Mouse (Mus musculus) thymus, postnatal 14 days (tissue): ENCODE data around the gene Gm21188.
A peak's percentile ranks its signal among the peaks of the same experiment; 100 is the strongest.
"Not testable (repeated sequence)": the region's sequence is repeated elsewhere in the genome, so short reads cannot be mapped to it uniquely, and the experiment has no call there.

ENCODE experiments used
- DNase-seq: peaks from one replicate; pipeline ENCODE4 v3.0.0; 2021

Gene Gm21188

DNA sequence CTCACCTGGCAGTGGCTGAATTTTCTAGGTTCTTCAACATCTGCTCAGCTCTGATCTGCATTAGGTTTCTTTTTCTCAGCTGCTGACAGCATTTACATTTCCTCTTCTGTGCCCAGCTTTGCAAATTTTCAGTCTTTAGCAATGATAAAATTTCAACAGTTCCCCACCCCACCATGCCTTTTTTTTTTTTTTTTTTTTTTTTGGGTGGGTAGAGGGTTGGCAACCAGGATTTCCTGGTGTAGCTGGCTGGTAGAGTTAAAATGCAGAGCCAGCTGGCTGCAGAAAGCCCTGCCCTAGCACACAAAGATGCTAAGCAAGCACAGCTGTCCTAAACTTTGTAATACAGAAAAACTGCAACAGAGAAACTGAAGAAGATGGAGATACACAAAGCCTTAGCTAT lies at the start of gene Gm21188:
Gene Gm21188 (minus strand): TSS at position 110 of the 400 bp plus-strand sequence.
- not testable (repeated sequence) for DNase-seq

GRCm38 (mm10) chr13:120099327-120099726 lies 47.3 kb upstream of the Gm21188 start:
- DNase-seq: not testable (repeated sequence)

- not testable (repeated sequence) for DNase-seq
Observed at GRCm38 (mm10) chr13:120096938-120097256, 44.9 kb upstream of the Gm21188 start.

DNA sequence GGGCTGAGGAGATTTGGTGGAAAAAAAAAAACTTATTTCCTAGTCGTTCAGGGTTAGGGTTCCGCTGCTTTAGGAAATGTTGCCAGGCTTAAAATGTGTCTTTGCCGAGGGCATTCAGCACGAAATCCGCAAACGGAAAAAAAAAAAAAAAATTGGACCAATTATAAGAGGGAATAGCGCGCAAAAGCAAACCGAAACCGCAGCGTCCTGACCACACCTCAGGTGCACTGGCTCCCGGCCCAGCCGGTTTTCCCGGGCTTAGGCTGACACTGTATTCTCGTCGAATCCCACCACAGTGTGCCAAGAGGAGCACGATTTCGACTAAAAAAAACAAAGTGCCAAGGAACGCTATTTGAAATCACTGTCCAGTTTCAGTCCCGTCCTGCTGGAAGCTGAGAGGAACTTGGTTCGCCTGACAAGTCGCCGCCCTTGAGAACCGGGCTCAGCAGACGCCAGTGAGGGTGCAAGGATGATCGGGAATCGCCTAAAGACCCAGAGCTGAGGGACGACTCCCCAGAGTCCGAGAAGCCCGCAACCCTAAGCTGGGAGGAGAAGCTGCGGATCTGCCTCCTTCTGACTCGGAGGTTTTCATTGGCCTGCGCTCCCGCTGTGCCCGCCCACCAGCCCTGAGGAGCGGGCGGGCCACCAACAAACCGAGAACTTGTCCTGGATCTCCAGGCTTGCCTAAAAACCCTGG lies 44.4 kb upstream of the Gm21188 start:
- DNase-seq: peak; percentile 1

DNA sequence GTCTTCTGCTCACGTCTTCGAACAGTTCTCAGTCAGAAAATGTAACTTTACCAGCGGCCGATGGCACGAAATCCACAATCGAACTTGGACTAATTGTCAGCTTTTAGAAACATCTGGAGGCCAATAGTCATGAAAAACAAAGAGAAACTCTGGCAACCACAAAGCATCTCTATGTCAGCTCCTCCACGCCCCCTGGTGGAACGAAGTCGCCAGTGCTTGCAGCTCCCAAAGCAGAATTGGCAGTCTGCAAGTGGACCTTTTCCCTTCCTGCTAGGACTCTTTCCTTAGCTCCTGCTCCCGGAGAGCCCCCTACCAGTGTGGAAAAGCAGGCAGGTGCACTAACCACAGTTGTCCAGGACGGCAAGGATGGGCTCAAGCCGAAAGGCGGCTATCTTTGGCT lies 41.0 kb upstream of the Gm21188 start:
- not testable (repeated sequence) for DNase-seq

DNA sequence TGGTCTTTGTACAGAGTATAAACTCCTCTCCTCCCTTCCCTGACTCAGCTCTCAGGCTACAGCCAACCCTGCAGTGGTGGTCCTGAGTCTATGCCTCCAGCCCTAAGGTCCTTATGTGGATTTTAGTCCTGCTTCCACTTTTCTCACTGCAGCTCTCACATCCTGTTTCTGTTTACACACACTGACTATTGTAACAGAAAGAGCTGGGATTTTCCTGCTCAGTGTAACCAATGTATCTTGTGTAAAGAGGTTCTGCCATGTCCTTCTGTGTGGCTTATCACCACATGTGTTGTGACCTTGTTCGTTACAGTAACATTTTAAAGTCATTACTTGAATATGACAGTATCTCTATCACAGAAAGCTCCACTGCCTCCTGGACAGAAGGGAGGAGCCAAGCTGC lies 27.6 kb upstream of the Gm21188 start:
- not testable (repeated sequence) for DNase-seq

- not testable (repeated sequence) for DNase-seq
Observed at GRCm38 (mm10) chr13:120070878-120071277, 18.9 kb upstream of the Gm21188 start.

DNA sequence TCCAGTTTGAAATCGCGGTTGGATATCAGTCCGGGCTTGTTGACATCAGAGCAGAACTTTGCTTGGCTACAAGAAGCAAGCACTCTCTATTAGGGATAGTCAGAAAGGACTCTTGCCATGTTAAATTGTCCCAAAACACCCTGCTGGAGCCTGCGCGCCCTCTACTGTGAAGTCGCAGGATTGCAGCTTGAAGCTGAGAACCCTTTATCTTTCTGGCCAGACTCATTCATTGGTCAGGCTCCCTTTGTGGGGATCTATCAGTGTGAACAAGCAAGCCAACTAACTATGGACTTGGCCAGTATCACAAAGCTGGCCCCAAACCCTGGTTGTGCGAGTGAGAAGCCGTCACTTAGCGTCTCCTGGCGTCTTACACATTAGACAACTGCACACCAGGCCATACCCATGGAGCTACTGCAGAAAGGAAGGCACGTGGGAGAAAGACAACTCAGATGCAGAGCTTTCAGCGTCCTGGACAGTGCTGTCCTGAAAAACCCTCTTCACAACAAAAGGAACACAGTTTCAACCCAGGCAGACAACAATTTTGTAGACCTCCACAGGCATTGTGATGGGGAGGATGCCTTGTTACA lies 18.1 kb upstream of the Gm21188 start:
- not testable (repeated sequence) for DNase-seq

- not testable (repeated sequence) for DNase-seq
Observed at GRCm38 (mm10) chr13:120063439-120064089, 11.6 kb upstream of the Gm21188 start.

GRCm38 (mm10) chr13:120062903-120063302 lies 10.9 kb upstream of the Gm21188 start:
- not testable (repeated sequence) for DNase-seq

- DNase-seq: not testable (repeated sequence)
Observed at GRCm38 (mm10) chr13:120048608-120049007, 3.4 kb downstream of the Gm21188 start.

DNA sequence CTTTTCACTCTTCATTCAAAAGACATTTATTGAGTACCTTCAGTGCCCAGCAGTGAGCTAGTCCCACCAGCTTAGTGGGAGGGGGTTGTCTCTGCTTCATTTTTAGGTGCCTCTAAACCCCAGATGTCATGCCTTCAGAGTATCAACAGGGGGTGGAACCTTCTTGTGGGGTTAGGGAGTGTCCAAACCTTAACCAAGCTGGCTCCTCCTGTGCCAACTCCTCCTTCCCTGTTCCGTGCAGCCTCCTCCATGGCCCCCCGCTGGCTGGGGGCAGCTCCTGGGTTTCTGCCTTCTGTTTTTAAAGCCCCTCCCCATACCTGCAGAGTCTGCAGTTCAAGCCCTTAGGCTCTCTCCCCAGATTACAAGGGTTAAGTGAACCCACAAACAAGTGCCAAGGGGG lies 3.8 kb downstream of the Gm21188 start:
- DNase-seq: not testable (repeated sequence)

DNA sequence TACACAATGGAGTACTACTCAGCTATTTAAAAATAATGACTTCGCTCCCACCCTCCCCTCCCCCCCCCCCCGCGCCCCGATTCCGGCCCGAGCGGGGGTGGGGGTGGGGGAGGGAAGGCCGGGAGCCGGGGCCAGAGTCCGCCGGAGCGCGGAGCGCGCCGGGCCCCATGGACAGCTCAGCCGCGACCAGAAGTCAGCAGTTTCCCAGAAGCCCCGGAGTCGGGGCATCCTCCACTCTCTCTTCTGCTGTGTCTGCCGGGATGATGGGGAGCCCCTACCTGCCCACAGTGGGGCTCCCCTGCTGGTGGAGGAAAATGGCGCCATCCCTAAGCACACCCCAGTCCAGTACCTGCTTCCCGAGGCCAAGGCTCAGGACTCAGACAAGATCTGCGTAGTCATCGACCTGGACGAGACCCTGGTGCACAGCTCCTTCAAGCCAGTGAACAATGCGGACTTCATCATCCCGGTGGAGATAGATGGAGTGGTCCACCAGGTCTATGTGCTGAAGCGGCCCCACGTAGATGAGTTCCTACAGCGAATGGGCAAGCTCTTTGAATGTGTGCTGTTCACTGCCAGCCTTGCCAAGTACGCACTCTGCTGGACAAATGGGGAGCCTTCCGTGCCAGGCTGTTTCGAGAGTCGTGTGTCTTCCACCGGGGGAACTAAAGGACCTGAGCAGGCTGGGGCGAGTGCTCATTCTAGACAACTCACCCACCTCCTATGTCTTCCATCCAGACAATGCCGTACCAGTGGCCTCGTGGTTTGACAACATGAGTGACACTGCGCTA lies 5.4 kb downstream of the Gm21188 start:
- DNase-seq: not testable (repeated sequence)

GRCm38 (mm10) chr13:120041145-120041544 lies 10.8 kb downstream of the Gm21188 start:
- DNase-seq: peak; percentile 41

- DNase-seq: not testable (repeated sequence)
Observed at GRCm38 (mm10) chr13:120037881-120038280, 14.1 kb downstream of the Gm21188 start.

DNA sequence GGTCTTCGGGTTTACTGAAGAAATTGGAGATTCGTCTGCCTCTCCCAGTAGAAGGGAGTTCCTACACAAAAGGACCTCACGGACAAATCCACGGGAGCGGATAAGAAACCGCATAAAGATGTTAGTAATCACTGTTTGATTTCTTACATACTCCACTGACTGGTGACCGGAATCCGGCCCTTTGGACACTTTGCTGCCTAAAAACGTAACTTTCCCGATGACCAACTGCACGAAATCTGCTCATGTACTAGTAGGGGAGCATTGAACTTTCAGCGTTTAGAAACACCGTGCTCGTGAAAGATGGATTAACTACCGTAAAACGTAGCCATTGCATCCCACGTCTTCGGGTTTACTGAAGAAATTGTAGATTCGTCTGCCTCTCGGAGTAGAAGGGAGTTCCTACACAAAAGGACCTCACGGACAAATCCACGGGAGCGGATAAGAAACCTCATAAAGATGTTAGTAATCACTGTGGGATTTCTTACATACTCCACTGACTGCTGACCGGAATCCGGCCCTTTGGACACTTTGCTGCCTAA lies 15.3 kb downstream of the Gm21188 start:
- not testable (repeated sequence) for DNase-seq

DNA sequence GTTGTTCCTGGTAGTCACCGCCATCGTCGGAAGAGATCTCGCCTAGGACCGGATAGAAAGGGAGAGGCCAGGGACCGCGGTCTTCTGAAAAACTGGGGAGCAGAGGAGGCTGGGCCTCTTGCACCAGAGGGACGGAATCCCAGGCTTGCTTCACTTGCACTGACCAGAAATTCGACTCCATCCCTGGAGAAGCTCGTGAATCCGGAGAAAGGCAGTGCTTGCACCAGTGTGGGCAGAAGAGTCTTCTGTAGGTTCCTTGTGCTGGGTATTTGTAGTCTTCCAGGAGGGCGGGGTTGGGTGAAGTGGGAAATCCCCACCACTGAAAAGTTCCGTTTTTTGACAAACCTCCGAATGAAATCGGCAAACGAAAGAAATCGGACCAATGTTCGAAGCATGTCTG lies 16.8 kb downstream of the Gm21188 start:
- not testable (repeated sequence) for DNase-seq

DNA sequence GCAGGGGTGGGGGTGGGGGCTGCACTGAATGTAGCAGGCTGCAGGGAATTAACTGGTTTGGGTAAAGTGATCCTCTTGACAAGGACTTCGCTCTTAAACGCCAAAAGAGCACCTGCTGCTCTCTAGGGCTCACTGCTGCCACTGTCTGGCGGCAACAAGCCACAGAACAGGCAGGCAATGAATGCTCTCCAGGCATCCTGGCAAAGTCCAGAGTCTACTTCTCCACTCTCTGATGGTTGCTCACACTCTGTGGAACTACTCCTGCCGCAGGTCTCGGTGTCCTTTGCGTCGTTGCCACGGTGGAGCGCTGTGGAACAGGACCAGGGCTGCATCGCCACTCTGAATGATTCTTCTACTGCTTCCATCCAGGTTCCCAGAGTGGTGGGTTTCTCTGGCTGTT lies 17.4 kb downstream of the Gm21188 start:
- not testable (repeated sequence) for DNase-seq

DNA sequence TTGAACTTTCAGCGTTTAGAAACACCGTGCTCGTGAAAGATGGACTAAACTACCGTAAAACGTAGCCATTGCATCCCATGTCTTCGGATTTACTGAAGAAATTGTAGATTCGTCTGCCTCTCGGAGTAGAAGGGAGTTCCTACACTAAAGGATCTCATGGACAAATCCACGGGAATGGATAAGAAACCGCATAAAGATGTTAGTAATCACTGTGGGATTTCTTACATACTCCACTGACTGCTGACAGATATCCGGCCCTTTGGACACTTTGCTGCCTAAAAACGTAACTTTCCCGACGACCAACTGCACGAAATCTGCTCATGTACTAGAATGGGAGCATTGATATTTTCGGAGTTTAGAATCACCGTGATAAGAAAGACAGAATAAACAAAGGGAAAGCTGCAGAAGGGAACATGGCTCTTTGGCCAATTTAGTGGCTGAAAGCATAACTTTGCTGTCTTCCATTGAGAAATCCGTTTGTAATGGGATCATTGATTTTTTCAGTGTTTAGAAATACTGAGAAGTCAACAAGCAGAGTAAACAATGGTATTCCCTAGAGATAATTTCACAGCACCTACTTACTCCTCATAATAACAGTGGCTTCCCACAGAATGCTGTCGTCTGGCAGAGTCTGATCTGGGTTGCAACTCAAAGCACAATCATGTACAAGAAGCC lies 18.3 kb downstream of the Gm21188 start:
- DNase-seq: peak; percentile 10

- DNase-seq: not testable (repeated sequence)
Observed at GRCm38 (mm10) chr13:120031676-120032075, 20.3 kb downstream of the Gm21188 start.

GRCm38 (mm10) chr13:120027368-120027767 lies 24.6 kb downstream of the Gm21188 start:
- DNase-seq: not testable (repeated sequence)

DNA sequence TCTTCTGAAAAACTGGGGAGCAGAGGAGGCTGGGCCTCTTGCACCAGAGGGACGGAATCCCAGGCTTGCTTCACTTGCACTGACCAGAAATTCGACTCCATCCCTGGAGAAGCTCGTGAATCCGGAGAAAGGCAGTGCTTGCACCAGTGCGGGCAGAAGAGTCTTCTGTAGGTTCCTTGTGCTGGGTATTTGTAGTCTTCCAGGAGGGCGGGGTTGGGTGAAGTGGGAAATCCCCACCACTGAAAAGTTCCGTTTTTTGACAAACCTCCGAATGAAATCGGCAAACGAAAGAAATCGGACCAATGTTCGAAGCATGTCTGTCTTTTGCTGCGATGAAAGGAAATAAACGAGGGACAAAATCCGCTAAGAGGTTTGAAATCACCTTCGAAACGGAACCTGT lies 25.1 kb downstream of the Gm21188 start, which contains the start of gene Gm36079:
Gene Gm36079 (minus strand): TSS at position 101 of the 400 bp plus-strand sequence.
- DNase-seq: not testable (repeated sequence)
